Mouse (Mus musculus): ENCODE results near the gene Ano6. TPM values are rescaled to one million over a fixed set of nuclear protein-coding genes. Genes with fewer than 3 reads are reported as not detected.

The Ano6 gene
- polyA plus RNA-seq, 1 experiment from 2014 or later = 24.6 TPM

GRCm38 (mm10) chr15:95807908-95808307 is 17.3 kb downstream of the Ano6 start:
- Histone ChIP-seq H3K4me3 (ENCODE audit: low read depth, low read length) (no peak overlapping the region), H3K9ac (ENCODE audit: low read depth, low read length) (no peak overlapping the region), H3K4me1 (ENCODE audit: control insufficient read depth, insufficient read depth, low read length) (peaks cover 8% of the 10 kb centered on the region; the same call in 1 of the 2 replicates), H3K9me3 (replicated peaks; ENCODE audit: control insufficient read depth, low read length, poor library complexity, severe bottlenecking) (no peaks in the 10 kb centered on the region), H3K27me3 (ENCODE audit: control insufficient read depth, insufficient read depth, low read depth, low read length) (no peaks in the 10 kb centered on the region), H3K4me2 (ENCODE audit: low read length) (no peak overlapping the region), H3K27ac (ENCODE audit: low read length) (no peak overlapping the region), H3K36me3 (ENCODE audit: control insufficient read depth, insufficient read depth, low read length) (0 out of 2 replicates have a peak, but pooled peaks cover 4% of the 10 kb centered on the region)
- 80% methylated on average over 3 of the region's 3 CpGs for WGBS
- ATAC-seq = no peak

GRCm38 (mm10) chr15:95810357-95810761 is 19.7 kb downstream of the Ano6 start:
- no peaks in the 10 kb centered on the region for H3K4me1 ChIP-seq (ENCODE audit: control insufficient read depth, insufficient read depth, low read length)
- no peak overlapping the region for H3K4me3 ChIP-seq (ENCODE audit: low read depth, low read length)
- H3K4me2 ChIP-seq (ENCODE audit: low read length) = no peak overlapping the region
- H3K27me3 ChIP-seq (ENCODE audit: control insufficient read depth, insufficient read depth, low read depth, low read length) = no peaks in the 10 kb centered on the region
- H3K9ac ChIP-seq (ENCODE audit: low read depth, low read length) = no peak overlapping the region
- WGBS = 96% methylated on average over 4 of the region's 4 CpGs
- H3K36me3 ChIP-seq (ENCODE audit: control insufficient read depth, insufficient read depth, low read length) = 0 out of 2 replicates have a peak, but pooled peaks cover 4% of the 10 kb centered on the region
- H3K9me3 ChIP-seq (replicated peaks; ENCODE audit: control insufficient read depth, low read length, poor library complexity, severe bottlenecking) = no peaks in the 10 kb centered on the region
- no peak for ATAC-seq
- no peak overlapping the region for H3K27ac ChIP-seq (ENCODE audit: low read length)

GRCm38 (mm10) chr15:95812821-95813571 is 22.4 kb downstream of the Ano6 start:
- no peak for ATAC-seq
- no peak overlapping the region for H3K27ac ChIP-seq (ENCODE audit: low read length)
- 0 out of 2 replicates have a peak, but pooled peaks cover 4% of the 10 kb centered on the region for H3K36me3 ChIP-seq (ENCODE audit: control insufficient read depth, insufficient read depth, low read length)
- H3K4me3 ChIP-seq (ENCODE audit: low read depth, low read length) = no peak overlapping the region
- H3K27me3 ChIP-seq (ENCODE audit: control insufficient read depth, insufficient read depth, low read depth, low read length) = no peaks in the 10 kb centered on the region
- H3K9me3 ChIP-seq (replicated peaks; ENCODE audit: control insufficient read depth, low read length, poor library complexity, severe bottlenecking) = no peaks in the 10 kb centered on the region
- WGBS = over 99% methylated on average over 8 of the region's 8 CpGs
- H3K9ac ChIP-seq (ENCODE audit: low read depth, low read length) = no peak overlapping the region
- H3K4me2 ChIP-seq (ENCODE audit: low read length) = no peak overlapping the region
- peaks cover 11% of the 10 kb centered on the region for H3K4me1 ChIP-seq (ENCODE audit: control insufficient read depth, insufficient read depth, low read length)

GRCm38 (mm10) chr15:95817501-95817900 is 26.9 kb downstream of the Ano6 start:
- Histone ChIP-seq H3K9ac (ENCODE audit: low read depth, low read length) (no peak overlapping the region), H3K4me2 (ENCODE audit: low read length) (no peak overlapping the region), H3K9me3 (replicated peaks; ENCODE audit: control insufficient read depth, low read length, poor library complexity, severe bottlenecking) (no peaks in the 10 kb centered on the region), H3K4me3 (ENCODE audit: low read depth, low read length) (no peak overlapping the region), H3K36me3 (ENCODE audit: control insufficient read depth, insufficient read depth, low read length) (no peaks in the 10 kb centered on the region), H3K4me1 (ENCODE audit: control insufficient read depth, insufficient read depth, low read length) (peaks cover 12% of the 10 kb centered on the region), H3K27ac (ENCODE audit: low read length) (peak overlapping the region; percentile 5; the same call in 1 of the 2 replicates), H3K27me3 (ENCODE audit: control insufficient read depth, insufficient read depth, low read depth, low read length) (no peaks in the 10 kb centered on the region)
- WGBS = 73% methylated on average over 3 of the region's 3 CpGs
- no peak for ATAC-seq

- no peaks in the 10 kb centered on the region for H3K9me3 ChIP-seq (replicated peaks; ENCODE audit: control insufficient read depth, low read length, poor library complexity, severe bottlenecking)
- no peak for ATAC-seq
- H3K4me2 ChIP-seq (ENCODE audit: low read length) = no peak overlapping the region
- no peaks in the 10 kb centered on the region for H3K36me3 ChIP-seq (ENCODE audit: control insufficient read depth, insufficient read depth, low read length)
- 84% methylated on average over 8 of the region's 9 CpGs for WGBS
- no peak overlapping the region for H3K9ac ChIP-seq (ENCODE audit: low read depth, low read length)
- H3K4me1 ChIP-seq (ENCODE audit: control insufficient read depth, insufficient read depth, low read length) = peaks cover 12% of the 10 kb centered on the region
- no peak overlapping the region for H3K4me3 ChIP-seq (ENCODE audit: low read depth, low read length)
- no peak overlapping the region for H3K27ac ChIP-seq (ENCODE audit: low read length)
- H3K27me3 ChIP-seq (ENCODE audit: control insufficient read depth, insufficient read depth, low read depth, low read length) = no peaks in the 10 kb centered on the region
These were observed 28.8 kb downstream of the Ano6 start for GRCm38 (mm10) chr15:95819249-95820035.

- Histone ChIP-seq H3K4me2 (ENCODE audit: low read length) (no peak overlapping the region), H3K36me3 (ENCODE audit: control insufficient read depth, insufficient read depth, low read length) (no peaks in the 10 kb centered on the region), H3K4me1 (ENCODE audit: control insufficient read depth, insufficient read depth, low read length) (peaks cover 12% of the 10 kb centered on the region), H3K27ac (ENCODE audit: low read length) (no peak overlapping the region), H3K9ac (ENCODE audit: low read depth, low read length) (no peak overlapping the region), H3K27me3 (ENCODE audit: control insufficient read depth, insufficient read depth, low read depth, low read length) (no peaks in the 10 kb centered on the region), H3K9me3 (replicated peaks; ENCODE audit: control insufficient read depth, low read length, poor library complexity, severe bottlenecking) (no peaks in the 10 kb centered on the region), H3K4me3 (ENCODE audit: low read depth, low read length) (no peak overlapping the region)
- ATAC-seq = no peak
- WGBS = 96% methylated on average over 12 of the region's 12 CpGs
These were observed 29.5 kb downstream of the Ano6 start for GRCm38 (mm10) chr15:95820142-95820541.

GRCm38 (mm10) chr15:95820678-95821077 is 30.0 kb downstream of the Ano6 start:
- no peaks in the 10 kb centered on the region for H3K9me3 ChIP-seq (replicated peaks; ENCODE audit: control insufficient read depth, low read length, poor library complexity, severe bottlenecking)
- no peak overlapping the region for H3K27ac ChIP-seq (ENCODE audit: low read length)
- no peak overlapping the region for H3K9ac ChIP-seq (ENCODE audit: low read depth, low read length)
- H3K4me3 ChIP-seq (ENCODE audit: low read depth, low read length) = no peak overlapping the region
- WGBS = 87% methylated on average over 9 of the region's 9 CpGs
- no peak for ATAC-seq
- no peak overlapping the region for H3K4me2 ChIP-seq (ENCODE audit: low read length)
- H3K27me3 ChIP-seq (ENCODE audit: control insufficient read depth, insufficient read depth, low read depth, low read length) = no peaks in the 10 kb centered on the region
- no peaks in the 10 kb centered on the region for H3K36me3 ChIP-seq (ENCODE audit: control insufficient read depth, insufficient read depth, low read length)
- H3K4me1 ChIP-seq (ENCODE audit: control insufficient read depth, insufficient read depth, low read length) = peaks cover 12% of the 10 kb centered on the region

- 94% methylated on average over 9 of the region's 9 CpGs for WGBS
- Histone ChIP-seq H3K36me3 (ENCODE audit: control insufficient read depth, insufficient read depth, low read length) (no peaks in the 10 kb centered on the region), H3K27me3 (ENCODE audit: control insufficient read depth, insufficient read depth, low read depth, low read length) (no peaks in the 10 kb centered on the region), H3K9ac (ENCODE audit: low read depth, low read length) (no peak overlapping the region), H3K4me1 (ENCODE audit: control insufficient read depth, insufficient read depth, low read length) (peaks cover 12% of the 10 kb centered on the region), H3K27ac (ENCODE audit: low read length) (no peak overlapping the region), H3K4me3 (ENCODE audit: low read depth, low read length) (no peak overlapping the region), H3K9me3 (replicated peaks; ENCODE audit: control insufficient read depth, low read length, poor library complexity, severe bottlenecking) (no peaks in the 10 kb centered on the region), H3K4me2 (ENCODE audit: low read length) (no peak overlapping the region)
- no peak for ATAC-seq
These were observed 31.5 kb downstream of the Ano6 start for GRCm38 (mm10) chr15:95822099-95822498.

All from midbrain, embryonic 16.5 days (tissue).